Mouse (Mus musculus) embryo, embryonic 9.5 days (tissue): ENCODE results near the gene C2.
"Not testable (repeated sequence)": the region's sequence is repeated elsewhere in the genome, so short reads cannot be mapped to it uniquely, and the experiment has no call there.

Experiments
- DNase-seq: peaks from one replicate; pipeline ENCODE4 v3.0.0-alpha.2; 2017; ENCODE audit errors: extremely low spot score

The C2 gene

DNA sequence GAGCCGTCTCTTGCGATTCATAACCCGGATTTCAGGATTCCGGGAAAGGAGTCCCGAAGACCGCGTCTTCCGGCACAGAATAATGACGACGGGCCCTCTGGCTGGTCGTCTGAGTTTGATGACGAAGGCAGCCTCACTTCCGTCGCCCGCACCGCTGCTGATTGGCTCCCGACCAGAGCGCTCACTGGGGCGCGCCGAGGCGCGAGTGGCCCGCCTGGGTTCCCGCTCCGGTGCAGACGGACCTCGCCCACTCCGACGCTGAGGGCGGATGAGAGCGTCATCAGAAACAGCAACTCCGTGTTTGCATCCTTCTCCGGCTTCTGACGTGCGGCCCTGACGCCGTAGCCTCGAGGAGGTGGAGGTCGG lies 61.2 kb downstream of the C2 start, which contains the start of the genes Stk19 and Dxo:
Gene Stk19, minus strand, starts transcription at position 90 of the 366 bp plus-strand sequence.
Gene Dxo, plus strand, starts transcription at position 164 of the 366 bp plus-strand sequence.
- DNase-seq = peak; percentile 98

DNA sequence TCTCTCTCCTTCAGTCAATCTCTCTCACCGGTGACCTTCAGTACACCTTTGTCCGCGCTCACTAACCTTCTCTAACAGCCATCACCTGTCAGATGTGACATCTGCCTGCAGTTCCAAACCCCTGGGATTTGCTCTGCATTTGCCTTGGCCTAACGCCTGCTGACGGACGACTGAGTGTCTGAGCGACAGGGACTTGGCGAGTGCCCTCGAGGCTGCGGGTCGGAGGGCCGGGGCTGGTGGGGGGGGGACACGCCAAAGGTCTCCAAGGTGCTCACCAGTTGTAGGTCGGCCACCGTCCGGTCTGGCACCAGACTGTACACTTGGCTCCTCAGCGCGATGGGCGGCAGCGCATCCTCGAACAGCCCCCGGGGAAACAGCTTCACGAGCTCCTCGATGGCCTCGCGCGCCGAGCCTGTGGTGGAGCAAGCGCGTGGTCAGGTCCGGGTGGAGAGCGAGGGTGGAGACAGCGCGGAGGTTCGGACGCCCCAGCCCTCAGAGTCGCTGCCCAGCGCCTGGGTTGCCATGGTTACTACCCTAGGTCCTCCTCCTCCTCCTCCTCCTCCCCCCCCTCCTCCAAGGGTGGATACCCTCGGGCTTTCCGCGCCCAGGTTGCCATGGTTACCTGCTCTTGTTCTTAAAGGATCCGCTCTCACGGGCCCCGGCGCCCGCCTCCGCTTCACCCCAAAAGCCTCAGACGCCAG lies 61.8 kb downstream of the C2 start:
- no peak for DNase-seq

DNA sequence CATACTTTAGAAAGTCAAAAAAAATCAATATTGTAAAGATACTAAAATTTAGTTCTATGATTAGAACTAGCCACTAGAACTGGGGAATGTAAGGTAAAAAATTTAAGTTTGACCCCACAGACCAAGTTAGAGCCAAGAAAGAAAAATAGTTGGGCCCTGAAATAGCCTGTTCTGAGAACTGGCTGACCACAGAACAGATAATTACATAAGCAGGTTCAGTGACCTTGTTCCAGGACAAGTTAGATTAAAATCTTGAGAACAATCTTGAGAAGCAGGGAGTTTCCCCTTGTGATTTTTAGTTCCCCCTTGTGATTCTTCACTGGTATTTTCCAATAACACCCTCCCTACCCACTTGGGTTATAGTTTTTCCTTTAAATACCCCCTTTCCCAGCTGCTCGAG lies 67.3 kb downstream of the C2 start:
- DNase-seq = not testable (repeated sequence)

DNA sequence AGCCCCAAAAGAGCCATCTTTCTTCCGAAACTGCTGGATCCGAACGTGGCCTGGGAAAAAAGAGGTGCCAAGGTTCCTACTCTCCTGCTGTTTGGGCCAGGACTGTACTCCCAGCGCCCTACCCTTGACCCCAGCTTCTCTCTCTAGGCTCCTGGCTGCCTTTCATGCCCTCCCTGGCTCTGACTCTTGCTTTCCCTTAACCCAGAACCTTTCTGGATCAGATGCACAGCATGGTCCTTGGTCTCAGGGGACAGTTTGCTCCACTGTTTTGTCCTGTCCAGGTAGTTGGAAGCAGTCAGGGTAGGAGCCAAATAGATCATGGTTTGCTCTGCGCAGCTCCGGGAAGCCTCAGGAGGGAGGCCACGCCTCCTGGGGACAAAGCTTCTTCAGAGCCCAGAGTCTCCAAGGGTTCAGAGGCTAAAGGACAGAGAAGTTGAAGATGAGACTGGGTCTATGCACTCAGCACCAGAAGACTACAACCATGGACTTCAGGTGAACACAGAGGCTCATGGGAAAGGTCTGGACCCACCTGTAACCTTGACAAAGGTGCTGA lies 83.2 kb downstream of the C2 start:
- no peak for DNase-seq

DNA sequence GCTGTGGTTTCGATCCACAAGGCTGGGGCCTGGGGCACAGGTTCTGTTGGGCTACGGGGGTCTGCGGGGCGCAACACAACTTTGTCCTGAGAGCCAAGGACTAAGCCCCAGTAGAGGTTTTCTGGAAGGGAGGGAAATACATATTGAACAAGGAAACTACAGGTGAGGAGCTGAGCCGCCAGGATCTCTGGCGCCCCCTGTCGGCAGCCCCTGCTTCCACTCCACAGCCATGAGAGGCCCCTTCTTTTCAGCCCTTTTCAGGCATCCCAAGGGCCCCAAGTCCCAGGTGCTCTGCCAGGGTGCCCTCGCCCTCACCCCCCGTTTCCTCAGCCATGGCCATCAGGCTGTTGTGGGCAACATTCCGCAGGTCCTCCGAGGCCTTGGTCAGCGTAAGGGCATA lies 84.3 kb downstream of the C2 start:
- DNase-seq = not testable (repeated sequence)
